In the genomic region with DNA sequence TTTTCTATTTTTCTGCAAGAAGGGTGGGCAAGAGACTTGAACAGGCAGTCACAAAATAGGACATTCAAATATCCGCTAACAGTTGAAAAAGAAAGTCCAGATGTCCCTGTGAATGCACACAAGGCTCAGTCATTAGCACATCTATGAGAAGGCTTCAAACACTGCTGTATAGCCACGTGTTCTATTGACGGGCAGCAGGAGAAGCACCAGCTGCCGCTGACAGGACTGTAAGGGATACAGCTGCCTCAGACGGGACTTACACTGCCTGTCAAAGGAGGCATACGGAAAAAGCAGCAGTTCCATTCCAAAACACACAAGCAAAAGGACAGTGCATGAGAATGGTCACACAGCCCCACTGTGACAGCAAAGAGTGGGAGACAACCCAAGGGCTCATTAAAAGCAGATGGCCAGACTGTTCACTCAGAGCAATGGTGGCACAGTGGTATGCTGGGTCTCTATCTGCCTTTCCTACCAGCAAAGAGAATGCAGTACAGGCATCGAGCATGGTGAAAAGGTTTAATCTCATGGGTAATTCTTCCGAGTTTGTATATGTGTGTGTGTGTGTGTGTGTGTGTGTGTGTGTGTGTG, we compare ENCODE assay signal across 11 mouse cellular contexts. TPM values are rescaled to one million over a fixed set of nuclear protein-coding genes. Genes with fewer than 3 reads are reported as not detected.
DNase-seq lines count a peak whose midpoint lies in the region; ATAC-seq lines count a peak whose summit lies in the region.
"Had no signal": no experiment of that assay in that cellular context is flagged by ENCODE, and none has a peak within 500 bp of the region (broad histone marks: within the 10 kb centered on the region; RNA-seq: fewer than 3 reads in every experiment).

No protein-coding gene starts in this region.

- peak overlapping the region; percentile 65; the same call in 1 of the 2 replicates for H3K27ac ChIP-seq in forebrain, embryonic 11.5 days (ENCODE audit: low read depth, low read length)
- H3K27ac ChIP-seq: embryonic facial prominence, embryonic 15.5 days; heart, embryonic 10.5 days; limb, embryonic 13.5 days had no signal

- H3K9ac ChIP-seq in forebrain, embryonic 11.5 days (ENCODE audit: low read length): no peak overlapping the region
- H3K9ac ChIP-seq: embryonic facial prominence, embryonic 15.5 days; limb, embryonic 13.5 days had no signal

- H3K9me3 ChIP-seq in forebrain, embryonic 11.5 days (ENCODE audit: control insufficient read depth, low read length): no peaks in the 10 kb centered on the region
- H3K9me3 ChIP-seq: embryonic facial prominence, embryonic 15.5 days; limb, embryonic 13.5 days had no signal

- H3K36me3 ChIP-seq in forebrain, embryonic 11.5 days (ENCODE audit: control insufficient read depth, insufficient read depth, low read length): no peaks in the 10 kb centered on the region

- WGBS in forebrain, embryonic 11.5 days: 58% methylated on average over 8 of the region's 8 CpGs

- no peaks in the 10 kb centered on the region for H3K27me3 ChIP-seq in forebrain, embryonic 11.5 days (ENCODE audit: control insufficient read depth, insufficient read depth, low read length)
- H3K27me3 ChIP-seq: embryonic facial prominence, embryonic 15.5 days; limb, embryonic 13.5 days had no signal

- no peak overlapping the region for H3K4me2 ChIP-seq in forebrain, embryonic 11.5 days (ENCODE audit: low read depth, low read length, severe bottlenecking)
- H3K4me2 ChIP-seq: embryonic facial prominence, embryonic 15.5 days; limb, embryonic 13.5 days had no signal

- H3K4me1 ChIP-seq in forebrain, embryonic 11.5 days (replicated peaks; ENCODE audit: control insufficient read depth, insufficient read depth, low read length): 0 out of 2 replicates have a peak, but pooled peaks cover 5% of the 10 kb centered on the region
- H3K4me1 ChIP-seq: embryonic facial prominence, embryonic 15.5 days; heart, embryonic 10.5 days; limb, embryonic 13.5 days had no signal

- no peak overlapping the region for H3K4me3 ChIP-seq in forebrain, embryonic 11.5 days (ENCODE audit: low read depth, low read length)
- H3K4me3 ChIP-seq: embryonic facial prominence, embryonic 15.5 days; heart, embryonic 10.5 days; limb, embryonic 13.5 days had no signal

- peak; percentile 91 for ATAC-seq in forebrain, embryonic 11.5 days (replicated peaks; ENCODE audit: low FRiP score)

- DNase-seq in kidney, postnatal 10 days: peak; percentile 53
- DNase-seq in kidney, adult 8-10 months: no peak
- peak; percentile 78 for DNase-seq in ZHBTc4 (ENCODE audit: low read depth, low spot score)
- no peak for DNase-seq in forebrain, embryonic 11.5 days (ENCODE audit: low spot score)
- DNase-seq in lung, postnatal 4 days: peak; percentile 27 to 75
- DNase-seq in adrenal gland, adult (ENCODE audit: inconsistent age in 2 of 2, low spot score in 1 of 2): no peak
- no peak for DNase-seq in cerebellum, adult 18-20 months
- DNase-seq in thymus, postnatal 14 days: no peak

RNA-seq across cellular contexts. Expression of a gene that starts 39.9 kb away (rescaled TPM):
- polyA plus RNA-seq in forebrain, embryonic 11.5 days (2014; fragmentation: Nextera tagmentation; extraction: Ambion mirVana): 13.9 and 16.2 TPM in 2 replicates

RNA-seq across cellular contexts. Expression of a gene that starts 40.9 kb away (rescaled TPM):
- 24.2 and 25.3 TPM in 2 replicates for polyA plus RNA-seq in forebrain, embryonic 11.5 days (2014; fragmentation: Nextera tagmentation; extraction: Ambion mirVana)

Comparison
In these comparisons a context has a peak if more than half of its experiments do, and no peak if none do; other contexts are left out.
1. DNase-seq: peak in kidney, postnatal 10 days (single experiment), ZHBTc4 (single experiment) and lung, postnatal 4 days (2 of 2); none in kidney, adult 8-10 months (0 of 2), forebrain, embryonic 11.5 days (single experiment), adrenal gland, adult (0 of 2), cerebellum, adult 18-20 months (0 of 2) and thymus, postnatal 14 days (single experiment).